Mouse (Mus musculus): ENCODE measurements at regions not wholly inside any gene's neighbourhood (a gene's known extent, or its start where the extent isn't known, plus 50 kb on each side); places are given as distances from the start of the nearest gene placed in this dataset.

DNA sequence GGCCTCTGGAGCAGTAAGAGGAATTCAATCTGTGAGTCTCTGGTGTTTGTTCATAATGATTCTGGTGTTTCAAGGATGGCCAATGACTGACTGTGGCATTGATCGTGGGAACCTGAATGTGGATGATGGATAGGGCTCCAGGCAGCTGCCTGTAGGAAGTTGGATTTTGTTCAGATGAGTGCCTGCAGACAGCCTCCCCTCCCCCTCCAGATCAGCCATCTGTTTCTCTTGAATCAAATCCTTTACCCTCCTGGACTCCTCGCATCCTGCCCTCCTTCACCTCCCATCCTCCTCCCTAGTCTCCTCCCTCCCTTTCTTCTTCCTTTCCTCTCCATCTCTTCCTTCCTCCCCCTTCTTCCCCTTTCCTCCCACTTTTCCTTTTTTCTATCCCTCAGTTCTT is 307.6 kb upstream of the Plxna2 start:
- TF ChIP-seq POLR2A (IDR thresholded peaks at IDR 0.05; ENCODE audit: low read depth, low read length) = no peak
- TF ChIP-seq CTCF (IDR thresholded peaks at IDR 0.05; ENCODE audit: extremely low read depth, insufficient read length, insufficient replicate concordance, low read depth, low read length) = no peak

Measured in small intestine, adult 2 months (tissue).